Mouse (Mus musculus) intestine, embryonic 15.5 days (tissue): ENCODE measurements around the gene Pabpc4. TPM values are rescaled to one million over a fixed set of nuclear protein-coding genes. Genes with fewer than 3 reads are reported as not detected.
A peak's percentile ranks its signal among the peaks of the same experiment; 100 is the strongest.
"Not testable (repeated sequence)": the region's sequence is repeated elsewhere in the genome, so short reads cannot be mapped to it uniquely, and the experiment has no call there.

Source experiments
- ATAC-seq: fragments of 200-750 bp; cut with Nextera tagmentation; 2 replicates; pipeline ENCODE4 v1.8.0; 2017; ENCODE audit warnings: moderate TSS enrichment, moderate library complexity
- H3K27ac ChIP-seq: fragments of 300-500 bp; sonication (generic); 2 replicates; pipeline ENCODE4 v1.5.1; 2015; ENCODE audit warnings: mild to moderate bottlenecking, inconsistent platforms
- H3K27me3 ChIP-seq: fragments of 300-500 bp; sonication (generic); replicated peaks from 2 replicates; pipeline ENCODE4 v1.6.1; 2015; ENCODE audit warnings: inconsistent platforms
- H3K36me3 ChIP-seq: fragments of 300-500 bp; sonication (generic); 2 replicates; pipeline ENCODE4 v1.6.1; 2015; ENCODE audit warnings: inconsistent platforms
- H3K4me1 ChIP-seq: fragments of 300-500 bp; sonication (generic); replicated peaks from 2 replicates; pipeline ENCODE4 v1.6.1; 2015; ENCODE audit warnings: inconsistent platforms
- H3K4me2 ChIP-seq: fragments of 300-500 bp; sonication (generic); replicated peaks from 2 replicates; pipeline ENCODE4 v1.6.1; 2015; ENCODE audit warnings: mild to moderate bottlenecking, inconsistent platforms
- H3K4me3 ChIP-seq: fragments of 300-500 bp; sonication (generic); replicated peaks from 2 replicates; pipeline ENCODE4 v1.5.1; 2015; ENCODE audit warnings: inconsistent platforms
- H3K9ac ChIP-seq: fragments of 300-500 bp; sonication (generic); 2 replicates; pipeline ENCODE4 v1.6.1; 2015; ENCODE audit warnings: inconsistent platforms
- H3K9me3 ChIP-seq: fragments of 300-500 bp; sonication (generic); 2 replicates; pipeline ENCODE4 v1.6.1; 2016; ENCODE audit warnings: inconsistent platforms
- WGBS: fragments of 180-500 bp; shearing (Covaris S2); methylation state at CpG from one replicate; pipeline ENCODE4 v1.1.7; 2015; 5-methylcytosine and 5-hydroxymethylcytosine counted together
- polyA plus RNA-seq: library from polyadenylated mRNA; unstranded; fragments of >200 nt; fragmentation: Nextera tagmentation; extraction: Ambion mirVana; gene quantifications from 2 replicates; pipeline ENCODE4 v1.2.1, GENCODE M21; 2015

Pabpc4 gene
- polyA plus RNA-seq, 1 experiment from 2014 or later: 40.7 TPM

DNA sequence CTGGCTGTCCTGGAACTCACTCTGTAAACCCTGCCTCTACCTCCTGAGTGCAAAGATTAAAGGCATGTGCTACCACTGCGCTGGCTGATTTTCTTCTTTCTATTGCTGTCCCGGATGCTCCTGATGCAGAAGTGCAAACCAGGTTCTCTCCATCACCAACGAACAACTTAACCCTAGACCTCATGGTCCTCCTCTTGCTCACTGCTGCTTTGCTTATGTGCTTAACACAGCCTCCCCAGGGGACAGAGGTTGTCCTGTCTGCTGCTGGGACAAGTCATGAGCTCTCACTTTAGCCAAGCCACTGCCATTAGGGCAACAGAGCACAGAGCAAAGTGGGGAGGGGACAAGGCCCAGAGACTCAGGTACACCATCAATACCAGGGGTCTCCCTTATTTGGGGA lies 52.3 kb downstream of the Pabpc4 start:
- H3K9ac ChIP-seq: no peak overlapping the region
- no peaks in the 10 kb centered on the region for H3K4me1 ChIP-seq
- H3K27me3 ChIP-seq: no peaks in the 10 kb centered on the region
- H3K9me3 ChIP-seq: no peaks in the 10 kb centered on the region
- ATAC-seq: no peak
- no peak overlapping the region for H3K4me2 ChIP-seq
- WGBS: 81% methylated on average over 3 of the region's 3 CpGs
- H3K36me3 ChIP-seq: no peaks in the 10 kb centered on the region
- no peak overlapping the region for H3K27ac ChIP-seq
- H3K4me3 ChIP-seq: no peak overlapping the region

DNA sequence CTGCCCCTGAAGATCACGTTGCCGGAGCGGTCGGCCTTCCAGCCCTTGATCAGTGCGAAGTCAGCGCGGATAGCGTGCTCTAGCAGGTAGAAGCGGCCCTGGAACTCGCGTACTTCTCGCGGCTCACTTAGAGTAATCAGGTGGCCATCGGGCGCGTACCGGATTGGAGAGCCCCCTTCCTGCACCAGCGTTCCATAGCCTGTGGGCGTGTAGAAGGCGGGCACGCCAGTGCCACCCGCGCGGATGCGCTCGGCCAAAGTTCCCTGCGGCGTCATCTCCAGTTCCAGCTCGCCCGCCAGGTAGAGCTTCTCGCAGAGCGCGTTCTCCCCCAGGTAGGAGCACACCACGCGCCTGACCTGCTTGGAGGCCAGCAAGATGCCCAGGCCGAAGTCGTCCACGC lies 60.8 kb downstream of the Pabpc4 start:
- peak overlapping the region; percentile 22 for H3K4me3 ChIP-seq
- 12% methylated on average over 22 of the region's 38 CpGs for whole genome bisulfite sequencing
- H3K36me3 ChIP-seq, H3K9me3 ChIP-seq, H3K4me1 ChIP-seq, H3K27ac ChIP-seq, H3K27me3 ChIP-seq, H3K9ac ChIP-seq: not testable (repeated sequence)
- peak; percentile 62 for ATAC-seq
- peak overlapping the region; percentile 56 for H3K4me2 ChIP-seq

DNA sequence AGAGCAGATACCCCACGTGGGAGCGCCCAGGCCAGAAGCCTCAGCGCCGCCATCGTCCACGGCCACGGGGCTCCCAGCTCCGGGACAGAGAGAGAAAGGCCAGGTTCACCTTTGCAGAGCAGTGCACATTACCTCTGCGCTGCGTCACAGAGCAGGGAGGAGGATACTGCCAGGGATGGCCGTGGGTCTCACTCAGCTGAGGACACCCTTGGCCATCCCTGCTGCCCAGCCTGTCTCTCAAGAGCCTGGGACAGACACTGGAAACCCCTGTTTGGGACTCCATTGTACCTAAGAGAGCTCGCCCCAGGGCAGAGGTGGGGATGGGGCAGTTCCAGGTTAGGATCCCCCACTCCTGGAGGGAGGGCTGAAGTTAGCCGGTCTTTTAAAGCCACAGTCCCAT lies 61.4 kb downstream of the Pabpc4 start, which contains the start of gene Oxct2a:
Gene Oxct2a, minus strand, starts transcription at position 101 of the 400 bp plus-strand sequence.
- H3K4me3 ChIP-seq: peak within 1 kb of the TSS; percentile 23
- no peaks in the 10 kb centered on the region for H3K4me1 ChIP-seq
- no peaks in the 10 kb centered on the region for H3K9me3 ChIP-seq
- peak within 1 kb of the TSS; percentile 56 for H3K4me2 ChIP-seq
- H3K9ac ChIP-seq: no peak within 1 kb of the TSS; the same call in 1 of the 2 replicates
- peak; percentile 18; the same call in 1 of the 2 replicates for ATAC-seq
- H3K27me3 ChIP-seq: peaks cover 9% of the 10 kb centered on the region
- 15% methylated on average over 13 of the region's 13 CpGs for WGBS
- no peak within 1 kb of the TSS for H3K27ac ChIP-seq
- H3K36me3 ChIP-seq: no peaks in the 10 kb centered on the region

DNA sequence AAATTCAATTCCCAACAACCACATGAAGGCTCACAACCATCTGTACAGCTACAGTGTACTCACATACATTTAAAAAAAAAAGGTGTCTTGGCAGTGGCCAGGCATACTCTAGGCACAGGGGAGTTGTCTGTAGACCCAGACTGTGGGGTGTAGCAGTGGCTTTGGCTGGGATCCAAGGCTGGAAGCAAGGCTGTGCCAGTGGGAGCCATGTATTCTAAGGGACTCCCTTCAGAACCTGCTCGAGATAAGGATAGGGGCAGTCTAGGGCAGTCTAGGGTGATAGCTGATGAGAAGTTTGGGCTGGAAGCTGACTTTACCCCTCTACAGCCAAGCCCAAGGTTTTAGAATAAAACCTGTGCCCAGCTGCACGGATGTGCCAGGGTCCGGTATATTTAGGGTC lies 63.9 kb downstream of the Pabpc4 start:
- ATAC-seq: no peak
- Histone ChIP-seq H3K9ac (no peak overlapping the region), H3K27me3 (peaks cover 9% of the 10 kb centered on the region), H3K36me3 (no peaks in the 10 kb centered on the region), H3K4me3 (no peak overlapping the region), H3K9me3 (no peaks in the 10 kb centered on the region), H3K4me2 (no peak overlapping the region), H3K4me1 (no peaks in the 10 kb centered on the region), H3K27ac (no peak overlapping the region)
- 81% methylated on average over 3 of the region's 3 CpGs for WGBS

DNA sequence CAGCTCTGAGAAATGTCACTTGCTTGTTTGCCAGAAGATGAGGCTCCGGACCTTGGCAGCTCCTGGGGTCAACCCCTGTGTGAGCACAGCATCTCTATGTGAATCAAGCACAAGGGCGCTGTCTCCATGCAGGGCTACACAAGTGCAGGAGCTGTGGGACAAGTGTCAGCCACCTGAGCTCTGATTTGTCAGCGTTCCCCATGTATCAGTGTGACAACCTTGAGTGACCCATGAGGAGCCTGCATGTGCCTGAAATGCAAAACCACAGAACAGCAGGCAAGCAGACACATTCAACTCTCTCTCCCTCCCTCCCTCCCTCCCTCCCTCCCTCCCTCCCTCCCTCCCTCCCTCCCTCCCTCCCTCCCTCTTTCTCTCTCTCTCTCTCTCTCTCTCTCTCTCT lies 65.5 kb downstream of the Pabpc4 start:
- H3K4me1 ChIP-seq: no peaks in the 10 kb centered on the region
- no peak overlapping the region for H3K4me2 ChIP-seq
- H3K27me3 ChIP-seq: peaks cover 8% of the 10 kb centered on the region
- no peaks in the 10 kb centered on the region for H3K36me3 ChIP-seq
- no peak overlapping the region for H3K4me3 ChIP-seq
- no peak overlapping the region for H3K9ac ChIP-seq
- H3K27ac ChIP-seq: no peak overlapping the region
- no peaks in the 10 kb centered on the region for H3K9me3 ChIP-seq
- 58% methylated on average over 3 of the region's 3 CpGs for WGBS
- no peak for ATAC-seq

DNA sequence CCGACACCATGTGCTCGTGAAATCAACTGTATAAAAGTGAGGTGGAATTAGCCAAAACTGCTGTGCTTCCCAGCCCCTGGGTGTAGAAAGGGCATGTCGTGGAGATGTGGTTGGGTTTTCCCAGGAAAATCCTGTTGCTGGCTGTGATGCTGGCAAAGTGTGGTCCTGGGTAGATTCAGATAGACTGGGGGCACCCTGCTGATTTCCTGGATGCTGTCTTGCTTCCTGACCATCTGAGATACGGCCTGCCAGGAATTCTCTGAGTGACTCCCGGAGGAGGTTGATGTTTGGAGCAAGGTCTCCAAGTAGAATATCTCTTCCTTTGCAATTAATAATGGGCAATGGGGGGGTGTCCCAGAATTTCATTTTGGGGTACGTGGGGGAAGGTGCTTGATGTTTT lies 66.8 kb downstream of the Pabpc4 start:
- H3K36me3 ChIP-seq: no peaks in the 10 kb centered on the region
- no peaks in the 10 kb centered on the region for H3K27me3 ChIP-seq
- no peak overlapping the region for H3K4me2 ChIP-seq
- ATAC-seq: no peak
- H3K4me1 ChIP-seq: no peaks in the 10 kb centered on the region
- H3K4me3 ChIP-seq: no peak overlapping the region
- no peaks in the 10 kb centered on the region for H3K9me3 ChIP-seq
- no peak overlapping the region for H3K9ac ChIP-seq
- 70% methylated on average over 6 of the region's 6 CpGs for WGBS
- no peak overlapping the region for H3K27ac ChIP-seq

DNA sequence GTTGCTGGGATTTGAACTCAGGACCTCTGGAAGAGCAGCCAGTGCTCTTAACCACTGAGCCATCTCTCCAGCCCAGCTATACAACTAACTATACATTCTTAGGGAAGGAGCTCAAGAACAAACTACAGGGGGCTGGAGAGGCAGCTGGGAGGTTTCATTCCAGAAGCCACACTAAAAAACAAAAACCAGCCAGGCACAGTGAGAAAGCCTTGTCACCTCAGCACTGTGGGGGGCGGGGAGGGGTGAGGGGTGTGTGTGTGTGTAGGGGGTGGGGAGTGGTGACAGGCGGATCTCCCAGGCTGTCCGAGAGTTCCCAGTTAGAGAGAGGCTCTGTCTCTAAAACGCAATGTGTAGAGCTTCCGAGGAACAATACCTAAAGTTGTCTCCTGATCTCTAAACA lies 69.2 kb downstream of the Pabpc4 start:
- H3K27ac ChIP-seq: no peak overlapping the region
- no peak for ATAC-seq
- H3K9me3 ChIP-seq: no peaks in the 10 kb centered on the region
- no peaks in the 10 kb centered on the region for H3K36me3 ChIP-seq
- no peaks in the 10 kb centered on the region for H3K27me3 ChIP-seq
- H3K4me1 ChIP-seq: no peaks in the 10 kb centered on the region
- no peak overlapping the region for H3K4me3 ChIP-seq
- WGBS: 82% methylated on average over 5 of the region's 5 CpGs
- H3K4me2 ChIP-seq: no peak overlapping the region
- no peak overlapping the region for H3K9ac ChIP-seq

DNA sequence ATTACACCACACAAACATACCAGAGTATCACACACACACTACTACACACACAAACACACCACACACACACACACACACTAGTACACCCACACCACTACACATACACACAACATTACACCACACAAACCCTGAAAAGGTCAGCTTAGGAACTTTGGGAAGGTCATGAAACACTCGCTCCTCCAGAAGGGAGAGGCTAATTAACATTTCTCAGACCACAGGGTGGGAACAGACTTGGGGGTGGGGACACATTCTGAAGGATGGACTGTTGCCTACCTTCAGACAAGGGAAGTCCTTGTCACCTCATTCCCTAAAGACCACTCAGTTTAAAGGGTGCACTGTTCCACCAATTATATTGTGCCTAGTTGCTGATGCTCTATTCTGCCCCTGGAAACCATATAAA lies 69.8 kb downstream of the Pabpc4 start:
- H3K4me2 ChIP-seq, H3K4me1 ChIP-seq, H3K27me3 ChIP-seq, H3K4me3 ChIP-seq, H3K9ac ChIP-seq, ATAC-seq, H3K9me3 ChIP-seq, H3K36me3 ChIP-seq, H3K27ac ChIP-seq: not testable (repeated sequence)
- 71% methylated on average over 1 of the region's 1 CpGs for WGBS

DNA sequence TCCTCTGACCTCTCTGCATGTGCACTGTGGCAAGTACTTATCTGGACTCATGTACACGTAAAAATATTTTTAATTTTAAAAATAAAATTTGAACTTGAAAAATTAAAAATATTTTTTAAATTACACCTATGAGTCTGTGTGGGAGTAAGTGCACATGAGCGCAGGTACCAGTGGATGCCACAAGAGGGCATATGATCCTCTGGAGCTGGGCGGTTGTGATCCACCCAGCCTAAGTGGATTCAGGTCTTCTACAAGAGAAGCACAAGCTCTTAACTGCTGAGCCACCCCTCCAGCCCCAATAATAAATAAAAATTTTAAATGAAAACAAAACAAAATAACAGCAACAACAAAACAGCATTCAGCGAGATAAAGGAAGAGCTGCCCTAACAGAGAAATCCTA lies 71.0 kb downstream of the Pabpc4 start:
- H3K9me3 ChIP-seq: no peaks in the 10 kb centered on the region
- no peaks in the 10 kb centered on the region for H3K36me3 ChIP-seq
- no peak overlapping the region for H3K4me2 ChIP-seq
- no peak overlapping the region for H3K4me3 ChIP-seq
- no peaks in the 10 kb centered on the region for H3K4me1 ChIP-seq
- H3K27ac ChIP-seq: no peak overlapping the region
- no peak for ATAC-seq
- no peak overlapping the region for H3K9ac ChIP-seq
- no peaks in the 10 kb centered on the region for H3K27me3 ChIP-seq
- 94% methylated on average over 4 of the region's 4 CpGs for WGBS

DNA sequence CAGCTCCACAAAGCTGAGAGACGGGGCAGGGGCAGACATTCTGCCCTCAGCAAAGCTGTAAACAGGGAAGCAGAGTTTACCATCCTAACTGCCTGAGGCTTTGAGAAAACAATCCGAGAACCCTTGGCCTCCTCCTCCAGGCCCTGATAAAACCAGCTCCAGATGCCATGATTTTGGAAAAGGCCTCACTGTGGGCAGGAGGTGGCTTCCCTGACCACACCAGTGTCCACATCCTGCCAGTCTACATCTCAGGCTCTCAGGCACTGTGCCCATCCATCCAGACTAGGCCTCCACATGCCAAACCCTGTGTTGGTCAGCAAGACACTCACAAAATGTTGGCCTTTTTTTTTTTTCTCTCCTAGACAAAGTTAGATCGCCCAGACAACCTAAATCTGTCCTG lies 72.0 kb downstream of the Pabpc4 start:
- 52% methylated on average over 3 of the region's 3 CpGs for WGBS
- ATAC-seq: no peak
- Histone ChIP-seq H3K4me1 (no peaks in the 10 kb centered on the region), H3K27me3 (no peaks in the 10 kb centered on the region), H3K36me3 (no peaks in the 10 kb centered on the region), H3K9me3 (no peaks in the 10 kb centered on the region), H3K27ac (no peak overlapping the region), H3K4me3 (no peak overlapping the region), H3K4me2 (no peak overlapping the region), H3K9ac (no peak overlapping the region)

DNA sequence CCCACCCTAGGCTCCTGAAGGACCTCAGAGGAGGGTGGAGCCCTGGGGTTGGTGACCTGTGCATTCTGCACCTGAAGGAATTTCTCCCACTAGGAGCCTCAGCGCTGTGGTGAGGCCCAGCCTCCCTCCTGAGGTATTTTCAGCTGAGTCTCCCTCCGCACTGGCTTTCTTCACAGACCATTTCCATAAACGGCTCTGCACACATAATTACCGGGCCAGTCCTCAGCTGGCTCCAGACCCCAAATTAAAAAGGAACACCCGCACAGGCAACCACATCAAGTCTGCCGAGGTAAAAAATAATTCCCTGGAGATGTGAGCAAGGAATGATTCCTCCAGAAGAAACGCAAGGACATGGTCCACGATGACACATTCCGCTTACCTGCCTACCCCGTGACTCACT lies 73.1 kb downstream of the Pabpc4 start:
- not testable (repeated sequence) for H3K4me1 ChIP-seq, H3K27me3 ChIP-seq, H3K27ac ChIP-seq, H3K9me3 ChIP-seq, H3K9ac ChIP-seq, H3K4me2 ChIP-seq, H3K36me3 ChIP-seq, H3K4me3 ChIP-seq
- WGBS: 68% methylated on average over 10 of the region's 10 CpGs
- peak; percentile 17; the same call in 1 of the 2 replicates for ATAC-seq

DNA sequence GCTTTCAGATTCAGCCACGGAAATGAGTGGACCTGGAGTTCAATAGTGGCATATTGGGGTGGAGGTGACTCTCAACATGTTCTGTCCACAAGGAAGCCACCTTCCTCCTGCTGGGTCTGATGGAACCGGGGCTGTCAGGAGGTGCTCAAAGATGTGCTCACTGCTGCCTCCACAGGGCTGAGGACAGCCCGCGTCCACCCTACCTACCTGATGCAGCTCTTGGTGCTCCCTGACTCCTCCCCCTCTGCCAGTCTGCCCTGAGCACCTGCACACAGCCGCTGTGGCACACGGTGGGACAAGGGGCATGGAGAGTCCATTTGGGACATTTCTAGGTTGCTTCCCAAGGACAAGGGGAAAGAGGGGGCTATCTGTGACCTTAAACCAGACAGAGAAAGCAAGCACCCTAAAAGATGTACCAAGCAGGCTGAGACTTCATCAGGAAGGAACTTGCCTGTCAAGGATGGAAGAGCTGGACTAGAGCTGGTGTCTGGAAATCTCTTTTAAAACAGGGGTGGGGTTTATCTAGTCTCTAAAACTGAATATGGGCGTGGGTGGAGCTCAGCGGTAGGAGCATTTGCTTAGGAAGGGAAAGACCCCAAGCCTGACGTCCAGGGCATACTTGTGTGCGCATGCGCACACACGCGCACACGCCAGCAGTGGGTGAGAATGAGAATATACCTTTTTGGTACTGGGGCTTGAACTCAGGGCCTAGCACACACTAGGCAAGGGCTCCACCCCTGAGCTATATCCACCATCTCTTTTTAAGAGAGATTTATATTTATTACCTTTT lies 73.8 kb downstream of the Pabpc4 start:
- Histone ChIP-seq H3K27ac (no peak overlapping the region), H3K27me3 (peaks cover 9% of the 10 kb centered on the region), H3K9ac (no peak overlapping the region), H3K4me2 (no peak overlapping the region), H3K9me3 (no peaks in the 10 kb centered on the region), H3K4me3 (no peak overlapping the region), H3K36me3 (no peaks in the 10 kb centered on the region), H3K4me1 (no peaks in the 10 kb centered on the region)
- WGBS: 66% methylated on average over 14 of the region's 14 CpGs
- no peak for ATAC-seq

DNA sequence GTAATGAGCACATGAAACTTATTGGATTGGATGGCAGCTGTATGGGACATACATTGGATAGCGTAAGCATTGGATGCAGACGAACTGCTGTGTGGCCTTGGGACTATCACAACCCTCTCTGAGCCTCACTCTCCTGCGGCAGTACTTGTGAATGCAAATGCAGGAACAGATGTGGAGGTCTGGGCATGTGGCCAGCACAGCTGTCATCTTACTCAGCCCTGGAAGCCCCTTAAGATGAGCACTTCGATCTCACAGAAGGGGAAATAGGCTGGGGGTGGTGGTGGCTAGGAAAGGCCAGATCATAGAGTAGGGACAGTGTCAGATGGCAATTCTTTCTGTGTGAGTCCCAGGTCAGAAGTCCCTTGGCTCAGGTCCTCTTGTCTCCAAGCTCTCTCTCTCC lies 75.5 kb downstream of the Pabpc4 start:
- H3K27me3 ChIP-seq: peaks cover 26% of the 10 kb centered on the region
- H3K27ac ChIP-seq: no peak overlapping the region
- no peak overlapping the region for H3K4me2 ChIP-seq
- H3K36me3 ChIP-seq: no peaks in the 10 kb centered on the region
- no peak overlapping the region for H3K9ac ChIP-seq
- 61% methylated on average over 4 of the region's 4 CpGs for WGBS
- ATAC-seq: no peak
- no peaks in the 10 kb centered on the region for H3K9me3 ChIP-seq
- no peak overlapping the region for H3K4me3 ChIP-seq
- H3K4me1 ChIP-seq: peaks cover 8% of the 10 kb centered on the region
